ENCODE assay signal across 8 mouse cellular contexts in the genomic region with DNA sequence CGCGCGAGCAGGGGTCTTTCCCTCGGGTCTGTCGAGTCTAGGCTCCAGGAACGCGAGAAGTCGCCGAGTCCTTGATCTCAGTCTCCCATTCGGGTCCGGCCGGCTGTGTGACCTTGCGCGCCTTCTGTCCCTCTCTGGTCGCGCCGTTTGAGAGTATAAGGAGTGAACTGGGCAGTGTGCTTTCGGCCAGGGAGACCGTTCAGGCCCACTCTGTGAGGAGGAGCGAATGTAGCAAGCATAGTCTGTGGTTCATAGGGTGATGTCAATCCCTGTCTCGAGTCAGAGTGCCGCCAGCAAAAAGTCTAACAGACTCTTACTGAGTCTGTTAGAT. TPM values are rescaled to one million over a fixed set of nuclear protein-coding genes. Genes with fewer than 3 reads are reported as not detected.
A peak's percentile ranks its signal among the peaks of the same experiment; 100 is the strongest.
DNase-seq lines count a peak whose midpoint lies in the region; ATAC-seq and TF ChIP-seq lines count a peak whose summit lies in the region.

No protein-coding gene starts in this region.

- no peak for DNase-seq in heart, adult 8-10 months (ENCODE audit: low spot score)
- no peak for DNase-seq in layer of hippocampus, adult 11-12 months (ENCODE audit: low spot score)
- no peak for DNase-seq in adrenal gland, adult (ENCODE audit: inconsistent age in 2 of 2, low spot score in 1 of 2)
- DNase-seq in right cerebral cortex, postnatal 25 days, result no peak

- peak overlapping the region; percentile 83 for H3K4me2 ChIP-seq in heart, embryonic 11.5 days
- peak overlapping the region; percentile 61 for H3K4me2 ChIP-seq in forebrain, embryonic 15.5 days (replicated peaks)
- peak overlapping the region; percentile 81 for H3K4me2 ChIP-seq in liver, embryonic 16.5 days (ENCODE audit: low read depth, low read length)

- H3K27ac ChIP-seq in heart, embryonic 11.5 days (ENCODE audit: low read depth, low read length), result peak overlapping the region; percentile 87
- H3K27ac ChIP-seq in forebrain, embryonic 15.5 days (replicated peaks), result peak overlapping the region; percentile 92
- H3K27ac ChIP-seq in liver, embryonic 16.5 days (ENCODE audit: low read length), result no peak overlapping the region

- peak overlapping the region; percentile 89 for H3K9ac ChIP-seq in heart, embryonic 11.5 days (ENCODE audit: low read depth, low read length)
- H3K9ac ChIP-seq in forebrain, embryonic 15.5 days (replicated peaks), result peak overlapping the region; percentile 81
- H3K9ac ChIP-seq in liver, embryonic 16.5 days (ENCODE audit: low read depth, low read length), result peak overlapping the region; percentile 72

- no peaks in the 10 kb centered on the region for H3K27me3 ChIP-seq in heart, embryonic 11.5 days (ENCODE audit: control insufficient read depth, insufficient read depth, low read length)
- H3K27me3 ChIP-seq in E14TG2a.4 (ENCODE audit: insufficient read depth, low read length), result peaks cover 3% of the 10 kb centered on the region
- no peaks in the 10 kb centered on the region for H3K27me3 ChIP-seq in forebrain, embryonic 15.5 days
- no peaks in the 10 kb centered on the region for H3K27me3 ChIP-seq in liver, embryonic 16.5 days (ENCODE audit: control insufficient read depth, insufficient read depth, low read depth, low read length)

- TF ChIP-seq CTCF in E14TG2a.4 (conservative IDR thresholded peaks at IDR 0.05; ENCODE audit: low read length), result no peak

- no peaks in the 10 kb centered on the region for H3K9me3 ChIP-seq in heart, embryonic 11.5 days (replicated peaks; ENCODE audit: control insufficient read depth, low read length)
- H3K9me3 ChIP-seq in E14TG2a.4 (ENCODE audit: low read length), result no peaks in the 10 kb centered on the region
- H3K9me3 ChIP-seq in forebrain, embryonic 15.5 days, result no peaks in the 10 kb centered on the region
- H3K9me3 ChIP-seq in liver, embryonic 16.5 days (replicated peaks; ENCODE audit: control insufficient read depth, low read length), result no peaks in the 10 kb centered on the region

- H3K36me3 ChIP-seq in heart, embryonic 11.5 days (ENCODE audit: control insufficient read depth, insufficient read depth, low read length), result peaks cover 5% of the 10 kb centered on the region; the same call in 1 of the 2 replicates
- peaks cover 19% of the 10 kb centered on the region for H3K36me3 ChIP-seq in E14TG2a.4 (ENCODE audit: insufficient read depth, low read length)
- H3K36me3 ChIP-seq in forebrain, embryonic 15.5 days, result peaks cover 9% of the 10 kb centered on the region
- no peaks in the 10 kb centered on the region; the same call in 1 of the 2 replicates for H3K36me3 ChIP-seq in liver, embryonic 16.5 days (ENCODE audit: control insufficient read depth, insufficient read depth)

- H3K4me3 ChIP-seq in heart, embryonic 11.5 days (ENCODE audit: low read depth, low read length), result peak overlapping the region; percentile 80
- H3K4me3 ChIP-seq in E14TG2a.4 (replicated peaks; ENCODE audit: low read length), result peak overlapping the region; percentile 97
- H3K4me3 ChIP-seq in forebrain, embryonic 15.5 days, result peak overlapping the region; percentile 68
- H3K4me3 ChIP-seq in liver, embryonic 16.5 days (ENCODE audit: low read depth, low read length), result peak overlapping the region; percentile 80

- peaks cover 11% of the 10 kb centered on the region for H3K4me1 ChIP-seq in heart, embryonic 11.5 days (ENCODE audit: control insufficient read depth, insufficient read depth, low read length)
- H3K4me1 ChIP-seq in E14TG2a.4 (replicated peaks; ENCODE audit: low read depth, low read length), result peaks cover 57% of the 10 kb centered on the region
- H3K4me1 ChIP-seq in forebrain, embryonic 15.5 days, result peaks cover 32% of the 10 kb centered on the region
- H3K4me1 ChIP-seq in liver, embryonic 16.5 days (ENCODE audit: control insufficient read depth, low read depth, low read length), result peaks cover 29% of the 10 kb centered on the region

- ATAC-seq in heart, embryonic 11.5 days (replicated peaks; ENCODE audit: insufficient number of reproducible peaks, low FRiP score, low TSS enrichment), result 0 out of 2 replicates have a peak, but pooled peaks have one; percentile 2
- ATAC-seq in forebrain, embryonic 15.5 days (replicated peaks), result peak; percentile 40
- ATAC-seq in liver, embryonic 16.5 days (ENCODE audit: low read depth), result peak; percentile 17

- WGBS in heart, embryonic 11.5 days (ENCODE audit: insufficient replicate concordance), result 0% methylated on average over 22 of the region's 22 CpGs
- under 1% methylated on average over 22 of the region's 22 CpGs for WGBS in forebrain, embryonic 15.5 days
- WGBS in liver, embryonic 16.5 days (ENCODE audit: insufficient replicate concordance), result under 1% methylated on average over 22 of the region's 22 CpGs

RNA-seq across cellular contexts. Expression of gene Mrps5, which starts 0.5 kb away (rescaled TPM):
- polyA plus RNA-seq in heart, embryonic 11.5 days (2014; fragmentation: Nextera tagmentation; extraction: Ambion mirVana), result 132 and 154 TPM in 2 replicates
- 10 to 100 TPM; 82.2 to 90.5 (median 86.5) TPM for total RNA-seq in heart, adult 8-10 months (2022)
- 181 and 189 TPM in 2 replicates for polyA plus RNA-seq in forebrain, embryonic 15.5 days (2015; fragmentation: Nextera tagmentation; extraction: Ambion mirVana)
- polyA plus RNA-seq in liver, embryonic 16.5 days (2015; fragmentation: Nextera tagmentation; extraction: Ambion mirVana), result 65.0 and 72.5 TPM in 2 replicates

RNA-seq across cellular contexts. Expression of gene Zfp661, which starts 0.6 kb away (rescaled TPM):
- polyA plus RNA-seq in heart, embryonic 11.5 days (2014; fragmentation: Nextera tagmentation; extraction: Ambion mirVana), result 3.1 and 4.0 TPM in 2 replicates
- 1 to 10 TPM; 1.1 to 1.9 (median 1.6) TPM for total RNA-seq in heart, adult 8-10 months (2022)
- 10.3 and 11.0 TPM in 2 replicates for polyA plus RNA-seq in forebrain, embryonic 15.5 days (2015; fragmentation: Nextera tagmentation; extraction: Ambion mirVana)
- polyA plus RNA-seq in liver, embryonic 16.5 days (2015; fragmentation: Nextera tagmentation; extraction: Ambion mirVana), result 1.0 and 1.1 TPM in 2 replicates

RNA-seq across cellular contexts. Expression of gene Prom2, which starts 46.2 kb away (rescaled TPM):
- polyA plus RNA-seq in heart, embryonic 11.5 days (2014; fragmentation: Nextera tagmentation; extraction: Ambion mirVana), result 0.39 TPM in 1 of 2 replicates, not detected in the other
- under 1 TPM; 0.12 to 0.88 (median 0.25) TPM for total RNA-seq in heart, adult 8-10 months (2022)
- polyA plus RNA-seq in forebrain, embryonic 15.5 days (2015; fragmentation: Nextera tagmentation; extraction: Ambion mirVana), result not detected in 2 replicates
- 0.05 TPM in 1 of 2 replicates, not detected in the other for polyA plus RNA-seq in liver, embryonic 16.5 days (2015; fragmentation: Nextera tagmentation; extraction: Ambion mirVana)
